Comparison of ENCODE assay signal across 9 mouse cellular contexts in genomic region chr2:152360271-152360775, GRCm38 (mm10). TPM values are rescaled to one million over a fixed set of nuclear protein-coding genes. Genes with fewer than 3 reads are reported as not detected.
DNase-seq lines count a peak whose midpoint lies in the region; ATAC-seq lines count a peak whose summit lies in the region.
"Had no signal": no experiment of that assay in that cellular context is flagged by ENCODE, and none has a peak within 500 bp of the region (broad histone marks: within the 10 kb centered on the region; RNA-seq: fewer than 3 reads in every experiment).

No protein-coding gene starts in this region.

- peak; percentile 89 for DNase-seq in 416B (ENCODE audit: low read depth)
- DNase-seq in adrenal gland, adult 2 months: peak; percentile 84
- DNase-seq in lung, adult 18-20 months: peak; percentile 93 to 96
- peak; percentile 26 to 50 for DNase-seq in thymus, adult 18-20 months
- no peak for DNase-seq in cerebellum, postnatal 36 days
- no peak for DNase-seq in right cerebral cortex, postnatal 14 days
- no peak for DNase-seq in layer of hippocampus, adult 11-12 months (ENCODE audit: low spot score)

- H3K36me3 ChIP-seq in heart, embryonic 15.5 days: no peaks in the 10 kb centered on the region
- H3K36me3 ChIP-seq: hindbrain, embryonic 15.5 days had no signal

- no peak overlapping the region for H3K9ac ChIP-seq in heart, embryonic 15.5 days
- H3K9ac ChIP-seq: hindbrain, embryonic 15.5 days had no signal

- H3K27me3 ChIP-seq in heart, embryonic 15.5 days: no peaks in the 10 kb centered on the region
- H3K27me3 ChIP-seq: hindbrain, embryonic 15.5 days had no signal

- H3K9me3 ChIP-seq in heart, embryonic 15.5 days (replicated peaks): no peaks in the 10 kb centered on the region
- H3K9me3 ChIP-seq: hindbrain, embryonic 15.5 days had no signal

- peak overlapping the region; percentile 67 for H3K27ac ChIP-seq in heart, embryonic 15.5 days
- H3K27ac ChIP-seq: hindbrain, embryonic 15.5 days had no signal

- H3K4me2 ChIP-seq in heart, embryonic 15.5 days: no peak overlapping the region
- H3K4me2 ChIP-seq: hindbrain, embryonic 15.5 days had no signal

- peaks cover 24% of the 10 kb centered on the region for H3K4me1 ChIP-seq in heart, embryonic 15.5 days (replicated peaks)

- peak; percentile 54 for ATAC-seq in heart, embryonic 15.5 days (replicated peaks; ENCODE audit: insufficient number of reproducible peaks, insufficient read depth, low FRiP score, low read depth)

- 31% methylated on average over 7 of the region's 7 CpGs for WGBS in heart, embryonic 15.5 days

- no peak overlapping the region for H3K4me3 ChIP-seq in heart, embryonic 15.5 days
- H3K4me3 ChIP-seq: hindbrain, embryonic 15.5 days had no signal

RNA-seq across cellular contexts. Expression of gene Nrsn2, which starts 16.1 kb away (rescaled TPM):
- total RNA-seq in adrenal gland, adult 2 months (2021): 1 to 10 TPM; 3.9 to 5.0 TPM
- polyA plus RNA-seq in adrenal gland, adult 2 months (2012; rRNA removed): 7.4 and 8.4 TPM in 2 replicates
- 1.6 and 2.1 TPM in 2 replicates for polyA plus RNA-seq in heart, embryonic 15.5 days (2015; fragmentation: Nextera tagmentation; extraction: Ambion mirVana)

RNA-seq across cellular contexts. Expression of gene Trib3, which starts 16.5 kb away (rescaled TPM):
- total RNA-seq in adrenal gland, adult 2 months (2021): 10 to 100 TPM in 1 of 2 experiments, 1 to 10 TPM in 1; 2.8 to 23.9 TPM
- 5.8 and 6.9 TPM in 2 replicates for polyA plus RNA-seq in adrenal gland, adult 2 months (2012; rRNA removed)
- 2.9 and 3.1 TPM in 2 replicates for polyA plus RNA-seq in heart, embryonic 15.5 days (2015; fragmentation: Nextera tagmentation; extraction: Ambion mirVana)

RNA-seq across cellular contexts. Expression of gene Rbck1, which starts 27.9 kb away (rescaled TPM):
- total RNA-seq in adrenal gland, adult 2 months (2021): 100 to 1,000 TPM; 103 to 107 TPM
- polyA plus RNA-seq in adrenal gland, adult 2 months (2012; rRNA removed): 328 and 381 TPM in 2 replicates
- 54.3 and 79.1 TPM in 2 replicates for polyA plus RNA-seq in heart, embryonic 15.5 days (2015; fragmentation: Nextera tagmentation; extraction: Ambion mirVana)

RNA-seq across cellular contexts. Expression of gene Sox12, which starts 37.5 kb away (rescaled TPM):
- 10 to 100 TPM in 1 of 2 experiments, 1 to 10 TPM in 1; 6.2 to 11.0 TPM for total RNA-seq in adrenal gland, adult 2 months (2021)
- polyA plus RNA-seq in adrenal gland, adult 2 months (2012; rRNA removed): 13.7 and 15.9 TPM in 2 replicates
- 6.5 and 7.0 TPM in 2 replicates for polyA plus RNA-seq in heart, embryonic 15.5 days (2015; fragmentation: Nextera tagmentation; extraction: Ambion mirVana)

RNA-seq across cellular contexts. Expression of gene Zcchc3, which starts 54.5 kb away (rescaled TPM):
- 1 to 10 TPM; 5.4 to 7.8 TPM for total RNA-seq in adrenal gland, adult 2 months (2021)
- polyA plus RNA-seq in adrenal gland, adult 2 months (2012; rRNA removed): 3.3 and 3.7 TPM in 2 replicates
- 30.8 and 31.7 TPM in 2 replicates for polyA plus RNA-seq in heart, embryonic 15.5 days (2015; fragmentation: Nextera tagmentation; extraction: Ambion mirVana)

Comparison
In these comparisons a context has a peak if more than half of its experiments do, and no peak if none do; other contexts are left out.
1. DNase-seq: peak in 416B (single experiment), adrenal gland, adult 2 months (single experiment), lung, adult 18-20 months (2 of 2) and thymus, adult 18-20 months (2 of 2); none in cerebellum, postnatal 36 days (0 of 2), right cerebral cortex, postnatal 14 days (single experiment) and layer of hippocampus, adult 11-12 months (single experiment).